Mouse (Mus musculus): ENCODE measurements at regions not wholly inside any gene's neighbourhood (a gene's known extent, or its start where the extent isn't known, plus 50 kb on each side); places are given as distances from the start of the nearest gene placed in this dataset.
"Not testable (repeated sequence)": the region's sequence is repeated elsewhere in the genome, so short reads cannot be mapped to it uniquely, and the experiment has no call there.

- WGBS: 87% methylated on average over 7 of the region's 7 CpGs
- H3K27me3 ChIP-seq: no peaks in the 10 kb centered on the region
Observed at GRCm38 (mm10) chr8:126774816-126775215, 170.8 kb downstream of the Tomm20 start.

DNA sequence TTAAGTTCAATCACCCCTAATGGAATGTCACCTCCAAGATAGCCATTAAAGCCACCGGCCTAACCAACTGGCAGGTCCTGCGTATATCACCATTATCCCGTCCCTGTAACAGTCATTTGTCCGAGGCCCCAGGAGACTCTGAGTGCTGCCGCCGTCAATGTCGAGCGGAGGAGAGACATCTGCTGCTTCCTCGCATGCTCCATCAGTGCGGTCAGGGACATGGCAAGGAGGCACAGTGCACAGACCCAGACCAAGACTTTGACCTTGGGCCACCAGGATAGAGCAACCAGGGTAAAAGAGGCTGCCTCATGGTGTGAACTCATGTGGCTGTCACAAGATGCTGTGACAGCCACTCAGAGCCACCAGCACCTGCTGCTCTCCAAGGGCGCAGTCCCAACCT is 172.9 kb downstream of the Tomm20 start:
- Histone ChIP-seq H3K4me1 (no peaks in the 10 kb centered on the region), H3K9ac (no peak overlapping the region), H3K4me3 (no peak overlapping the region), H3K9me3 (replicated peaks) (no peaks in the 10 kb centered on the region), H3K27ac (no peak overlapping the region), H3K36me3 (ENCODE audit: poor library complexity, severe bottlenecking) (no peaks in the 10 kb centered on the region), H3K27me3 (no peaks in the 10 kb centered on the region), H3K4me2 (no peak overlapping the region)
- WGBS: 89% methylated on average over 11 of the region's 11 CpGs
- ATAC-seq: no peak

More at GRCm38 (mm10) chr8:126774816-126775215, 170.8 kb downstream of the Tomm20 start:
- Histone ChIP-seq H3K36me3 (ENCODE audit: poor library complexity, severe bottlenecking) (no peaks in the 10 kb centered on the region), H3K27ac (no peak overlapping the region), H3K9ac (no peak overlapping the region), H3K4me1 (no peaks in the 10 kb centered on the region), H3K4me3 (no peak overlapping the region), H3K9me3 (replicated peaks) (no peaks in the 10 kb centered on the region), H3K4me2 (no peak overlapping the region)
- no peak for ATAC-seq

GRCm38 (mm10) chr8:126772194-126772593 is 173.4 kb downstream of the Tomm20 start:
- no peak for ATAC-seq
- Histone ChIP-seq H3K27ac (no peak overlapping the region), H3K4me3 (no peak overlapping the region), H3K36me3 (ENCODE audit: poor library complexity, severe bottlenecking) (no peaks in the 10 kb centered on the region), H3K9me3 (replicated peaks) (no peaks in the 10 kb centered on the region), H3K4me2 (no peak overlapping the region), H3K4me1 (no peaks in the 10 kb centered on the region), H3K27me3 (no peaks in the 10 kb centered on the region), H3K9ac (no peak overlapping the region)
- WGBS: 92% methylated on average over 7 of the region's 7 CpGs

DNA sequence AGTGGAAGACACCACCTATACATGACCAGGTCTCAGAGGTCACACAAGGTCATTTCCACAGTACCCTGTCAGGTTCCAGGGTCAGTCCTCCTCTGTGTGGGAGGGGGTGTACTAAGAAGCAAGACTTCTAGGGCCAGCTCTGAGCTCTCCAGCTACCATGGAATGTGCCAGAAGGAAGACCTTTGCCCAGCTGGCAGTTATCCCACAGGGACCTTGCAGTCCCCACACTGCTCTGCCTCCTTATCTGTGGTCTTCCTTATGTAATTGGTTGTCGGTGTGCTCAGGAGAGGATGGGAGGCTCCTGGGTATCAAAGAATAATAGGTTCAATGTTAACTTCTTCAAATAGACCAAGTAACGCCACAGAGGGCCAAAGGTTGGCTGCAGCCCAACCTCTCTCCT is 175.3 kb downstream of the Tomm20 start:
- not testable (repeated sequence) for H3K4me3 ChIP-seq; H3K36me3 ChIP-seq (ENCODE audit: poor library complexity, severe bottlenecking); H3K4me2 ChIP-seq; ATAC-seq; H3K27me3 ChIP-seq; H3K9me3 ChIP-seq (replicated peaks); H3K4me1 ChIP-seq; H3K27ac ChIP-seq; H3K9ac ChIP-seq
- 93% methylated on average over 2 of the region's 2 CpGs for WGBS

- no peaks in the 10 kb centered on the region for H3K36me3 ChIP-seq (ENCODE audit: poor library complexity, severe bottlenecking)
- H3K4me3 ChIP-seq: no peak overlapping the region
- ATAC-seq: no peak
- no peaks in the 10 kb centered on the region for H3K4me1 ChIP-seq
- no peaks in the 10 kb centered on the region for H3K27me3 ChIP-seq
- 86% methylated on average over 5 of the region's 5 CpGs for WGBS
- H3K4me2 ChIP-seq: no peak overlapping the region
- H3K9me3 ChIP-seq (replicated peaks): no peaks in the 10 kb centered on the region
- no peak overlapping the region for H3K27ac ChIP-seq
- no peak overlapping the region for H3K9ac ChIP-seq
Observed at GRCm38 (mm10) chr8:126768142-126768541, 174.4 kb upstream of the Irf2bp2 start.

DNA sequence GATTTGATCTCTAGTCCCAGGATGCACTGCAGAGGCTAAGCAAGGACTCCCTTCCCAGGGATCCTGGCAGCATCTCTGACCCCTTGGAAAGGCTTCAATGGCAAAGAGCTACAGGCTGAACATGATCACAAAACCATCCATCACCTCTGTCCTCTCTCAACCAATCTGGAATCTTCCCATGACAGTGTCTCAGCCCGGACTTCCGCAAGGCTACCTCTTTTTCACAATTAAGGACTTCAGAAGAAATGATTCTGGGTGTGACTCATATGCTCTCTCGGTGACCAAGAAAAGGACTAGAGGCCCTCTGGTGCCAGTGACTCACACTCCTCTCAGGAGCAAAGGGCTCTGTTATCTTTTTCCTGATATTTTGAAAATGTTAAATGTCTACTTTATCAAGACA is 173.6 kb upstream of the Irf2bp2 start:
- WGBS: 92% methylated on average over 3 of the region's 3 CpGs
- H3K27ac ChIP-seq: no peak overlapping the region
- no peaks in the 10 kb centered on the region for H3K9me3 ChIP-seq (replicated peaks)
- no peak overlapping the region for H3K9ac ChIP-seq
- H3K36me3 ChIP-seq (ENCODE audit: poor library complexity, severe bottlenecking): no peaks in the 10 kb centered on the region
- no peaks in the 10 kb centered on the region for H3K27me3 ChIP-seq
- no peak overlapping the region for H3K4me3 ChIP-seq
- H3K4me1 ChIP-seq: no peaks in the 10 kb centered on the region
- ATAC-seq: no peak
- no peak overlapping the region for H3K4me2 ChIP-seq

DNA sequence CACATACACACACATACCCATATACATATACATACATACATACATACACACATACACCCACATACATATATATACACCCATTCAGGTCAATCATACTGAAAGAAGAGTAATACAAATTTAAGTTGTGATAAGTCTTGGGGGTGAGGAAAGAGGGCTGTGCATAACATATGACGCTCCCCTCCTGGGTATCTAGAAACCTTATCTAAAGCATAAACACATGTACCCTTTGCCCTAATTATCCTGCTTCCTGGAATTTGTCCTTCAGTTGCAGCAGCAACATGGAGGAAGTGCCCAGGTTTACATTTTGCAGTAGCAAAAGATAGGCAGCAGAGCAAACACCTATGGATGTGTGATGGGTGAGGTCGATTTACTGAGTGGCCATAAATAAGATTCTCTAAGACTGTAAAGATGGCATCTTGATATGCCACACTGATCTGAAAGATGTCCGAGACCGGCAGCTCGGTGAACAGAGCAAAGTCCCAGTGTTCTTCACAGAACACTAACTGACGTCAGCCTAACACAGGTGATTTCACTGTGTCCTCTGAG is 172.0 kb upstream of the Irf2bp2 start:
- Histone ChIP-seq H3K4me1 (no peaks in the 10 kb centered on the region), H3K4me2 (no peak overlapping the region), H3K4me3 (no peak overlapping the region), H3K9me3 (replicated peaks) (no peaks in the 10 kb centered on the region), H3K27me3 (no peaks in the 10 kb centered on the region), H3K36me3 (ENCODE audit: poor library complexity, severe bottlenecking) (no peaks in the 10 kb centered on the region), H3K9ac (no peak overlapping the region), H3K27ac (no peak overlapping the region)
- WGBS: 92% methylated on average over 6 of the region's 6 CpGs
- ATAC-seq: no peak

DNA sequence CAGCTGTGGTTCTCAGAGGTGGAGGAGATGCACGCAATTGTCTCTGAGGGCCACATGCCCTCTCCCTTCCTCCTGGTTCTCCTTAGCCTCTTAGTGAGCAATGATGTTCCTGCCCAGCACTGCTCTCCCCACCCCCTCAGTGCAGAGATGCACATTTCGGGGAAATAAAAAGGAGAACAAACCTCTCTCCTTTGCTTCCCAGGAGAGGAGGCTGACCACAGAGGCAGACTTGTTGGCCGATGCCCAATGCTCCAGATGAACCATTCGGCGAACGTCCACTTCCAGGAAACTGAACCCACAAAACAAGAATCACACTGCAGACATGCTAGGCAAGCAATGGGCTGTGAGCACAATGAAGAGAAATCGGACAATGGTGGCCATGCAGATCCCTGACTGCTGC is 169.8 kb upstream of the Irf2bp2 start:
- H3K9ac ChIP-seq: no peak overlapping the region
- H3K4me1 ChIP-seq: no peaks in the 10 kb centered on the region
- H3K4me2 ChIP-seq: no peak overlapping the region
- no peaks in the 10 kb centered on the region for H3K27me3 ChIP-seq
- no peak overlapping the region for H3K4me3 ChIP-seq
- no peaks in the 10 kb centered on the region for H3K9me3 ChIP-seq (replicated peaks)
- 92% methylated on average over 7 of the region's 7 CpGs for WGBS
- no peaks in the 10 kb centered on the region for H3K36me3 ChIP-seq (ENCODE audit: poor library complexity, severe bottlenecking)
- no peak for ATAC-seq
- no peak overlapping the region for H3K27ac ChIP-seq

DNA sequence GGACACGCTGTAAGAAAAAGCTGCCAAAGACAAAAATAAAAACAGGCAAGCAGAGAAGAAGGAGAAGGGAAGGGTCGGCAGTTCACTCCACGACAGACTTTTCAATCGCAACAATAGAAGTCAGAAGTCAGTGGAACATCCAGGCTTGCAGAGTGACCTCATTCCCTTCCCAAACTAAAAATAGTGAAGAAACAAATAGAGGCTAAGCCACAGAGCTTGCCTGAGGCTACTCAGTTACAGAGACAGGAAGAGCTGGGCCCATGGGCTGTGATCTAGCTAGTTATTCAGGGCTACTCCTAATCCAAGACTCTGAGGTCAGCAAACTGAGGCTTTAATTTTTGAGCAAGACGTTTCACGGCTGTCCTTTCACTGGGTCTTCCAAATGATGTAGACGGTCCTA is 165.9 kb upstream of the Irf2bp2 start:
- Histone ChIP-seq H3K36me3 (ENCODE audit: poor library complexity, severe bottlenecking) (no peaks in the 10 kb centered on the region), H3K4me2 (no peak overlapping the region), H3K4me1 (0 out of 2 replicates have a peak, but pooled peaks cover under 1% of the 10 kb centered on the region), H3K27ac (no peak overlapping the region), H3K4me3 (no peak overlapping the region), H3K9me3 (replicated peaks) (no peaks in the 10 kb centered on the region), H3K9ac (no peak overlapping the region), H3K27me3 (no peaks in the 10 kb centered on the region)
- 78% methylated on average over 7 of the region's 7 CpGs for WGBS
- ATAC-seq: no peak

GRCm38 (mm10) chr8:126758951-126759350 is 165.2 kb upstream of the Irf2bp2 start:
- H3K9me3 ChIP-seq (replicated peaks): no peaks in the 10 kb centered on the region
- H3K36me3 ChIP-seq (ENCODE audit: poor library complexity, severe bottlenecking): no peaks in the 10 kb centered on the region
- no peak overlapping the region for H3K9ac ChIP-seq
- H3K27me3 ChIP-seq: no peaks in the 10 kb centered on the region
- H3K27ac ChIP-seq: no peak overlapping the region
- no peak for ATAC-seq
- H3K4me3 ChIP-seq: no peak overlapping the region
- peaks cover 8% of the 10 kb centered on the region for H3K4me1 ChIP-seq
- WGBS: 89% methylated on average over 4 of the region's 4 CpGs
- H3K4me2 ChIP-seq: no peak overlapping the region

GRCm38 (mm10) chr8:126757951-126758757 is 164.4 kb upstream of the Irf2bp2 start:
- WGBS: 87% methylated on average over 12 of the region's 12 CpGs
- no peak for ATAC-seq
- H3K9ac ChIP-seq: no peak overlapping the region
- no peaks in the 10 kb centered on the region for H3K9me3 ChIP-seq (replicated peaks)
- H3K4me1 ChIP-seq: peaks cover 16% of the 10 kb centered on the region
- H3K27ac ChIP-seq: no peak overlapping the region
- no peaks in the 10 kb centered on the region for H3K27me3 ChIP-seq
- H3K4me3 ChIP-seq: no peak overlapping the region
- H3K36me3 ChIP-seq (ENCODE audit: poor library complexity, severe bottlenecking): no peaks in the 10 kb centered on the region
- no peak overlapping the region for H3K4me2 ChIP-seq

DNA sequence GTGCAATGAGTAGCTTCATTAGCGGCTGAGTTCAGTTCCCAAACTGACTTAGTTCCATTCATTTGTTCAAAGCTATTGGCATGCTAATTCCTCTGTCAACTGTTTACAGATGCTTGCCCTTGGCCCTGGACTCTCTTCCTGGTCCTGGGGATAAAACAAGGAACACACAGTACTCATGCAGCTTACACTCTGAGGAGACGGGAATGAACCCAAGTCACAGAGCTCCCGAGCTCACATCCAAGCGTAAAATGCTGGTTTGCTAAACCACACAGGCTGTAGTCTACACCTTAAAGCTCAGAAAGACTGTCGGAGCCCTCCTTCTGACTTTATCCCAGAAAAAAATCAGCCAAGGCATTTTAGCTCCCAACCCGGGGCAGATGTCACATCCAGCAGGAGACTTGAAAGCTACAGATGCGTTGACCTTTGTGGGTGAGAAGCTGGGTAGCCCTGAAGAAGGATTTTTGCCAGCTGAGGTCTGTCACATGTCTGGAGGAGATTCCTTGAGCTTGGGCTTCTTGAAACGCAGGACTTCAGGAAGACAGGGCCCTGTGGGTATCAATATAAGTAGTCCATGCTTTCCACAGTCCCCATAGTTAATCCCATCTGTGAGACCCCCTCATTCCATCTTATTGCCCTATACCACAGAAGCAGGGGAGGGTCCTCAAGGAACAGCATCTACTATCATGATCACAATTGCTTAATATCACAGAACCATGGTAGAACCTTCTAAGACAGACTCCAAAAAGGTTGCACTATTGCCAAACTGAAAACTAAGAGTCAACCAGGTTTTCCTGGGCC is 162.7 kb upstream of the Irf2bp2 start:
- Histone ChIP-seq H3K4me1 (peaks cover 19% of the 10 kb centered on the region), H3K4me3 (no peak overlapping the region), H3K27ac (no peak overlapping the region), H3K4me2 (no peak overlapping the region), H3K9ac (no peak overlapping the region), H3K9me3 (replicated peaks) (no peaks in the 10 kb centered on the region), H3K27me3 (no peaks in the 10 kb centered on the region), H3K36me3 (ENCODE audit: poor library complexity, severe bottlenecking) (no peaks in the 10 kb centered on the region)
- no peak for ATAC-seq
- WGBS: 77% methylated on average over 8 of the region's 8 CpGs
